Mouse (Mus musculus) testis, adult 2 months (tissue): ENCODE data around the gene Tkt.

Source experiments
- CTCF ChIP-seq: fragments of 200-500 bp; IDR thresholded peaks from 2 replicates; pipeline ENCODE4 v1.5.1; 2012; ENCODE audit warnings: low read depth, mild to moderate bottlenecking, inconsistent platforms, low read length, moderate library complexity; ENCODE audit not compliant: control insufficient read depth, insufficient read depth, insufficient replicate concordance
- POLR2A ChIP-seq: fragments of 200-500 bp; IDR thresholded peaks from 2 replicates; pipeline ENCODE4 v1.6.1; 2012; ENCODE audit warnings: low read depth, mild to moderate bottlenecking, inconsistent platforms, low read length, moderate library complexity; ENCODE audit not compliant: control insufficient read depth

GRCm38 (mm10) chr14:30596407-30596806 lies 48.2 kb downstream of the Tkt start:
- TF ChIP-seq CTCF (no peak), POLR2A (no peak)
